Comparison of ENCODE assay signal across 9 mouse cellular contexts in genomic region chr17:24494627-24495335, GRCm38 (mm10). TPM values are rescaled to one million over a fixed set of nuclear protein-coding genes. Genes with fewer than 3 reads are reported as not detected.
A peak's percentile ranks its signal among the peaks of the same experiment; 100 is the strongest.
DNase-seq lines count a peak whose midpoint lies in the region; ATAC-seq and TF ChIP-seq lines count a peak whose summit lies in the region.
"Had no signal": no experiment of that assay in that cellular context is flagged by ENCODE, and none has a peak within 500 bp of the region (broad histone marks: within the 10 kb centered on the region; RNA-seq: fewer than 3 reads in every experiment).

No protein-coding gene starts in this region.

- H3K9ac ChIP-seq in heart, embryonic 11.5 days (ENCODE audit: low read depth, low read length) = no peak overlapping the region
- no peak overlapping the region for H3K9ac ChIP-seq in forebrain, postnatal 0 days
- no peak overlapping the region for H3K9ac ChIP-seq in limb, embryonic 14.5 days (ENCODE audit: low read depth, low read length, severe bottlenecking)
- H3K9ac ChIP-seq: lung, embryonic 15.5 days had no signal

- no peaks in the 10 kb centered on the region for H3K9me3 ChIP-seq in heart, embryonic 11.5 days (replicated peaks; ENCODE audit: control insufficient read depth, low read length)
- H3K9me3 ChIP-seq in forebrain, postnatal 0 days (ENCODE audit: low read length) = no peaks in the 10 kb centered on the region
- H3K9me3 ChIP-seq in limb, embryonic 14.5 days (ENCODE audit: control insufficient read depth, low read length) = no peaks in the 10 kb centered on the region
- H3K9me3 ChIP-seq: lung, embryonic 15.5 days had no signal

- 42% methylated on average over 2 of the region's 2 CpGs for WGBS in heart, embryonic 11.5 days (ENCODE audit: insufficient replicate concordance)
- WGBS in bone marrow, adult 2 months = 52% methylated on average over 2 of the region's 2 CpGs
- WGBS in forebrain, postnatal 0 days = 34% methylated on average over 2 of the region's 2 CpGs
- WGBS in limb, embryonic 14.5 days = 35% methylated on average over 2 of the region's 2 CpGs

- TF ChIP-seq CTCF in bone marrow, adult 2 months (IDR thresholded peaks at IDR 0.05; ENCODE audit: control insufficient read depth, insufficient read depth, low read length) = peak; percentile 50; the same call in 1 of the 2 replicates
- peak; percentile 71 for TF ChIP-seq CTCF in forebrain, postnatal 0 days (IDR thresholded peaks at IDR 0.05; ENCODE audit: low read depth)

- peaks cover 15% of the 10 kb centered on the region for H3K27me3 ChIP-seq in heart, embryonic 11.5 days (ENCODE audit: control insufficient read depth, insufficient read depth, low read length)
- H3K27me3 ChIP-seq in forebrain, postnatal 0 days (ENCODE audit: insufficient read depth, low read length) = no peaks in the 10 kb centered on the region
- H3K27me3 ChIP-seq in limb, embryonic 14.5 days (ENCODE audit: control insufficient read depth, insufficient read depth, low read length) = no peaks in the 10 kb centered on the region

- intact Hi-C loops in heart, postnatal 36 days (cut with DNase I) = loop anchor here (2.0 to 5.0 kb wide), 4 partner anchors 18 to 173 kb away; partner anchors contain the start of gene Zfp598

- DNase-seq in heart, postnatal 36 days = peak; percentile 39 to 57
- peak; percentile 33 to 52 for DNase-seq in CD8-positive naive resting alpha-beta T cell, adult 2 months (ENCODE audit: low read depth in 2 of 2, low spot score in 2 of 2)
- DNase-seq in forebrain, postnatal 0 days = peak; percentile 67
- peak; percentile 77 for DNase-seq in limb, embryonic 14.5 days (ENCODE audit: low spot score)
- DNase-seq in right cerebral cortex, postnatal 4 days = peak; percentile 62
- DNase-seq in urinary bladder, adult 2 months (ENCODE audit: low spot score) = no peak

- H3K4me3 ChIP-seq in heart, embryonic 11.5 days (ENCODE audit: low read depth, low read length) = no peak overlapping the region
- H3K4me3 ChIP-seq in bone marrow, adult 2 months (replicated peaks; ENCODE audit: control insufficient read depth, low read depth, low read length) = no peak overlapping the region
- no peak overlapping the region for H3K4me3 ChIP-seq in forebrain, postnatal 0 days (ENCODE audit: low read depth, low read length)
- H3K4me3 ChIP-seq in limb, embryonic 14.5 days (replicated peaks; ENCODE audit: low read length) = no peak overlapping the region
- H3K4me3 ChIP-seq: lung, embryonic 15.5 days had no signal

- no peak for TF ChIP-seq POLR2A in bone marrow, adult 2 months (IDR thresholded peaks at IDR 0.05; ENCODE audit: borderline replicate concordance, control insufficient read depth, low read depth, low read length)
- no peak for TF ChIP-seq POLR2A in limb, embryonic 14.5 days (IDR thresholded peaks at IDR 0.05; ENCODE audit: borderline replicate concordance, extremely low read depth, insufficient read depth, insufficient read length)

- H3K4me1 ChIP-seq in heart, embryonic 11.5 days (ENCODE audit: control insufficient read depth, insufficient read depth, low read length) = no peaks in the 10 kb centered on the region
- peaks cover 2% of the 10 kb centered on the region; the same call in 1 of the 2 replicates for H3K4me1 ChIP-seq in bone marrow, adult 2 months (ENCODE audit: control insufficient read depth, insufficient read depth, low read length)
- peaks cover 10% of the 10 kb centered on the region for H3K4me1 ChIP-seq in forebrain, postnatal 0 days (ENCODE audit: insufficient read depth)
- no peaks in the 10 kb centered on the region for H3K4me1 ChIP-seq in limb, embryonic 14.5 days (ENCODE audit: control insufficient read depth, insufficient read depth, low read length)
- H3K4me1 ChIP-seq: lung, embryonic 15.5 days had no signal

- H3K36me3 ChIP-seq in heart, embryonic 11.5 days (ENCODE audit: control insufficient read depth, insufficient read depth, low read length) = no peaks in the 10 kb centered on the region
- peaks cover 45% of the 10 kb centered on the region for H3K36me3 ChIP-seq in forebrain, postnatal 0 days (ENCODE audit: insufficient read depth)
- H3K36me3 ChIP-seq in limb, embryonic 14.5 days (ENCODE audit: control insufficient read depth, insufficient read depth, low read length) = peaks cover 14% of the 10 kb centered on the region; the same call in 1 of the 2 replicates
- H3K36me3 ChIP-seq: lung, embryonic 15.5 days had no signal

- ATAC-seq in heart, embryonic 11.5 days (replicated peaks; ENCODE audit: insufficient number of reproducible peaks, low FRiP score, low TSS enrichment) = no peak
- ATAC-seq in forebrain, postnatal 0 days = peak; percentile 78
- no peak for ATAC-seq in limb, embryonic 14.5 days (ENCODE audit: low FRiP score, low read depth)

- no peak overlapping the region for H3K4me2 ChIP-seq in heart, embryonic 11.5 days
- H3K4me2 ChIP-seq in forebrain, postnatal 0 days (ENCODE audit: low read depth) = no peak overlapping the region
- H3K4me2 ChIP-seq in limb, embryonic 14.5 days (replicated peaks; ENCODE audit: low read depth, low read length, severe bottlenecking) = no peak overlapping the region
- H3K4me2 ChIP-seq: lung, embryonic 15.5 days had no signal

- H3K27ac ChIP-seq in heart, embryonic 11.5 days (ENCODE audit: low read depth, low read length) = no peak overlapping the region
- H3K27ac ChIP-seq in bone marrow, adult 2 months (ENCODE audit: control insufficient read depth, insufficient read depth, low read depth, low read length, poor library complexity) = no peak overlapping the region
- 0 out of 2 replicates have a peak overlapping the region, but pooled peaks have one; percentile 21 for H3K27ac ChIP-seq in forebrain, postnatal 0 days (ENCODE audit: low read depth, low read length)
- H3K27ac ChIP-seq in limb, embryonic 14.5 days (replicated peaks; ENCODE audit: low read depth, low read length) = no peak overlapping the region
- H3K27ac ChIP-seq: lung, embryonic 15.5 days had no signal

RNA-seq across cellular contexts. Expression of gene Caskin1, which starts 6.4 kb away (rescaled TPM):
- under 1 TPM; 0.11 to 0.14 TPM for total RNA-seq in heart, postnatal 36 days (2021)
- 0.40 and 0.49 TPM in 2 replicates for polyA plus RNA-seq in heart, embryonic 11.5 days (2014; fragmentation: Nextera tagmentation; extraction: Ambion mirVana)
- not detected in 2 replicates for polyA plus RNA-seq in bone marrow, adult 2 months (2011; ENCODE audit: insufficient read depth, insufficient read length, low replicate concordance, missing spikeins)
- total RNA-seq in forebrain, postnatal 0 days (2014; rRNA removed) = 90.0 and 113 TPM in 2 replicates
- polyA plus RNA-seq in forebrain, postnatal 0 days (2015; fragmentation: Nextera tagmentation; extraction: Ambion mirVana) = 14.9 and 25.3 TPM in 2 replicates
- 18.1 and 23.1 TPM in 2 replicates for polyA plus RNA-seq in limb, embryonic 14.5 days (2012; rRNA removed)
- polyA plus RNA-seq in limb, embryonic 14.5 days (2014; fragmentation: Nextera tagmentation; extraction: Ambion mirVana) = 3.1 and 4.3 TPM in 2 replicates
- polyA plus RNA-seq in urinary bladder, adult 2 months (2012; rRNA removed) = 0.76 and 1.1 TPM in 2 replicates

RNA-seq across cellular contexts. Expression of gene Mlst8, which starts 15.9 kb away (rescaled TPM):
- 1 to 10 TPM; 8.1 to 9.0 TPM for total RNA-seq in heart, postnatal 36 days (2021)
- 17.5 and 20.9 TPM in 2 replicates for polyA plus RNA-seq in heart, embryonic 11.5 days (2014; fragmentation: Nextera tagmentation; extraction: Ambion mirVana)
- polyA plus RNA-seq in bone marrow, adult 2 months (2011; ENCODE audit: insufficient read depth, insufficient read length, low replicate concordance, missing spikeins) = 9.8 and 22.9 TPM in 2 replicates
- total RNA-seq in forebrain, postnatal 0 days (2014; rRNA removed) = 36.5 and 45.5 TPM in 2 replicates
- 23.9 and 28.2 TPM in 2 replicates for polyA plus RNA-seq in forebrain, postnatal 0 days (2015; fragmentation: Nextera tagmentation; extraction: Ambion mirVana)
- 46.3 and 54.9 TPM in 2 replicates for polyA plus RNA-seq in limb, embryonic 14.5 days (2012; rRNA removed)
- 27.8 and 29.3 TPM in 2 replicates for polyA plus RNA-seq in limb, embryonic 14.5 days (2014; fragmentation: Nextera tagmentation; extraction: Ambion mirVana)
- polyA plus RNA-seq in urinary bladder, adult 2 months (2012; rRNA removed) = 20.9 and 21.7 TPM in 2 replicates

RNA-seq across cellular contexts. Expression of gene Bricd5, which starts 21.1 kb away (rescaled TPM):
- total RNA-seq in heart, postnatal 36 days (2021) = not detected
- polyA plus RNA-seq in heart, embryonic 11.5 days (2014; fragmentation: Nextera tagmentation; extraction: Ambion mirVana) = 0.21 and 0.42 TPM in 2 replicates
- polyA plus RNA-seq in bone marrow, adult 2 months (2011; ENCODE audit: insufficient read depth, insufficient read length, low replicate concordance, missing spikeins) = 3.3 TPM in 1 of 2 replicates, not detected in the other
- 1.2 and 2.0 TPM in 2 replicates for total RNA-seq in forebrain, postnatal 0 days (2014; rRNA removed)
- 1.6 and 4.3 TPM in 2 replicates for polyA plus RNA-seq in forebrain, postnatal 0 days (2015; fragmentation: Nextera tagmentation; extraction: Ambion mirVana)
- 0.86 and 0.89 TPM in 2 replicates for polyA plus RNA-seq in limb, embryonic 14.5 days (2012; rRNA removed)
- not detected in 2 replicates for polyA plus RNA-seq in limb, embryonic 14.5 days (2014; fragmentation: Nextera tagmentation; extraction: Ambion mirVana)
- polyA plus RNA-seq in urinary bladder, adult 2 months (2012; rRNA removed) = 0.10 and 0.19 TPM in 2 replicates
- polyA plus RNA-seq: lung, embryonic 15.5 days had no signal

RNA-seq across cellular contexts. Expression of gene Pgp, which starts 24.6 kb away (rescaled TPM):
- 10 to 100 TPM; 39.1 to 41.9 TPM for total RNA-seq in heart, postnatal 36 days (2021)
- polyA plus RNA-seq in heart, embryonic 11.5 days (2014; fragmentation: Nextera tagmentation; extraction: Ambion mirVana) = 75.8 and 77.2 TPM in 2 replicates
- polyA plus RNA-seq in bone marrow, adult 2 months (2011; ENCODE audit: insufficient read depth, insufficient read length, low replicate concordance, missing spikeins) = 33.0 and 34.7 TPM in 2 replicates
- 37.8 and 39.5 TPM in 2 replicates for total RNA-seq in forebrain, postnatal 0 days (2014; rRNA removed)
- polyA plus RNA-seq in forebrain, postnatal 0 days (2015; fragmentation: Nextera tagmentation; extraction: Ambion mirVana) = 68.1 and 72.5 TPM in 2 replicates
- polyA plus RNA-seq in limb, embryonic 14.5 days (2012; rRNA removed) = 37.6 and 49.6 TPM in 2 replicates
- 52.9 TPM in 2 replicates for polyA plus RNA-seq in limb, embryonic 14.5 days (2014; fragmentation: Nextera tagmentation; extraction: Ambion mirVana)
- 31.8 and 33.5 TPM in 2 replicates for polyA plus RNA-seq in urinary bladder, adult 2 months (2012; rRNA removed)

RNA-seq across cellular contexts. Expression of gene E4f1, which starts 24.7 kb away (rescaled TPM):
- 10 to 100 TPM; 11.0 to 12.4 TPM for total RNA-seq in heart, postnatal 36 days (2021)
- polyA plus RNA-seq in heart, embryonic 11.5 days (2014; fragmentation: Nextera tagmentation; extraction: Ambion mirVana) = 14.0 and 17.6 TPM in 2 replicates
- 34.5 and 70.1 TPM in 2 replicates for polyA plus RNA-seq in bone marrow, adult 2 months (2011; ENCODE audit: insufficient read depth, insufficient read length, low replicate concordance, missing spikeins)
- 34.2 and 37.5 TPM in 2 replicates for total RNA-seq in forebrain, postnatal 0 days (2014; rRNA removed)
- polyA plus RNA-seq in forebrain, postnatal 0 days (2015; fragmentation: Nextera tagmentation; extraction: Ambion mirVana) = 9.2 and 25.6 TPM in 2 replicates
- polyA plus RNA-seq in limb, embryonic 14.5 days (2012; rRNA removed) = 80.6 and 95.0 TPM in 2 replicates
- polyA plus RNA-seq in limb, embryonic 14.5 days (2014; fragmentation: Nextera tagmentation; extraction: Ambion mirVana) = 16.6 and 19.3 TPM in 2 replicates
- polyA plus RNA-seq in urinary bladder, adult 2 months (2012; rRNA removed) = 55.8 and 61.5 TPM in 2 replicates
